Mouse (Mus musculus) midbrain, embryonic 14.5 days (tissue): Measurements from ENCODE around the gene Lrrc46. TPM values are rescaled to one million over a fixed set of nuclear protein-coding genes. Genes with fewer than 3 reads are reported as not detected.

Source experiments
- ATAC-seq: fragments of 200-750 bp; cut with Nextera tagmentation; 2 replicates; pipeline ENCODE4 v1.8.0; 2017; ENCODE audit warnings: moderate number of reproducible peaks, moderate library complexity; ENCODE audit not compliant: low FRiP score, low TSS enrichment
- DNase-seq: peaks from one replicate; pipeline ENCODE4 v3.0.0-alpha.2; 2015
- H3K27ac ChIP-seq: fragments of 300-500 bp; sonication (generic); replicated peaks from 2 replicates; pipeline ENCODE4 v1.5.1; 2014; ENCODE audit warnings: mild to moderate bottlenecking, low read depth, low read length, moderate library complexity
- H3K27me3 ChIP-seq: fragments of 300-500 bp; sonication (generic); 2 replicates; pipeline ENCODE4 v1.6.1; 2014; ENCODE audit warnings: low read length, control low read depth, mixed read lengths; ENCODE audit not compliant: control insufficient read depth, insufficient read depth
- H3K36me3 ChIP-seq: fragments of 300-500 bp; sonication (generic); 2 replicates; pipeline ENCODE4 v1.6.1; 2014; ENCODE audit warnings: low read length, control low read depth; ENCODE audit not compliant: control insufficient read depth, insufficient read depth
- H3K4me1 ChIP-seq: fragments of 300-500 bp; sonication (generic); 2 replicates; pipeline ENCODE4 v1.6.1; 2014; ENCODE audit warnings: mild to moderate bottlenecking, antibody characterized with exemption, low read length, control low read depth; ENCODE audit not compliant: control insufficient read depth, insufficient read depth
- H3K4me2 ChIP-seq: fragments of 300-500 bp; sonication (generic); 2 replicates; pipeline ENCODE4 v1.6.1; 2014; ENCODE audit warnings: mild to moderate bottlenecking, low read length, moderate library complexity
- H3K4me3 ChIP-seq: fragments of 300-500 bp; sonication (generic); replicated peaks from 2 replicates; pipeline ENCODE4 v1.5.1; 2014; ENCODE audit warnings: low read depth, low read length
- H3K9ac ChIP-seq: fragments of 300-500 bp; sonication (generic); replicated peaks from 2 replicates; pipeline ENCODE4 v1.6.1; 2014; ENCODE audit warnings: mild to moderate bottlenecking, low read length, moderate library complexity
- H3K9me3 ChIP-seq: fragments of 300-500 bp; sonication (generic); 2 replicates; pipeline ENCODE4 v1.6.1; 2016; ENCODE audit warnings: low read length, control low read depth, mixed read lengths; ENCODE audit not compliant: control insufficient read depth
- WGBS: fragments of 180-500 bp; shearing (Covaris S2); extraction: QIAGEN DNeasy Blood & Tissue Kit; methylation state at CpG from one replicate; pipeline ENCODE4 v1.1.7; 2014; 5-methylcytosine and 5-hydroxymethylcytosine counted together
- polyA plus RNA-seq: library from polyadenylated mRNA; unstranded; fragments of >200 nt; fragmentation: Nextera tagmentation; extraction: Ambion mirVana; gene quantifications from 2 replicates; pipeline ENCODE4 v1.2.1, GENCODE M21; 2014

Gene Lrrc46
- polyA plus RNA-seq, 1 experiment from 2014 or later: 3.0 TPM

- peaks cover 54% of the 10 kb centered on the region for H3K27me3 ChIP-seq
- ATAC-seq: no peak
- WGBS: 14% methylated on average over 10 of the region's 10 CpGs
Observed at GRCm38 (mm10) chr11:97024977-97025376, 16.2 kb downstream of the Lrrc46 start.

GRCm38 (mm10) chr11:97021873-97022484 is 19.2 kb downstream of the Lrrc46 start:
- Histone ChIP-seq H3K9ac (peak overlapping the region; percentile 36; the same call in 1 of the 2 replicates), H3K4me2 (peak overlapping the region; percentile 64), H3K27me3 (peaks cover 79% of the 10 kb centered on the region), H3K36me3 (no peaks in the 10 kb centered on the region), H3K9me3 (no peaks in the 10 kb centered on the region), H3K4me3 (peak overlapping the region; percentile 41), H3K4me1 (peaks cover 10% of the 10 kb centered on the region; the same call in 1 of the 2 replicates), H3K27ac (no peak overlapping the region)
- WGBS: under 1% methylated on average over 50 of the region's 50 CpGs
- DNase-seq (peak; percentile 83), ATAC-seq (no peak)

More at GRCm38 (mm10) chr11:97024977-97025376, 16.2 kb downstream of the Lrrc46 start:
- Histone ChIP-seq H3K9me3 (no peaks in the 10 kb centered on the region), H3K27ac (no peak overlapping the region), H3K36me3 (no peaks in the 10 kb centered on the region), H3K4me2 (no peak overlapping the region), H3K4me1 (peaks cover 6% of the 10 kb centered on the region), H3K9ac (no peak overlapping the region), H3K4me3 (no peak overlapping the region)
- DNase-seq: no peak

- H3K27ac ChIP-seq: no peak overlapping the region
- no peak overlapping the region for H3K9ac ChIP-seq
- peaks cover 10% of the 10 kb centered on the region; the same call in 1 of the 2 replicates for H3K4me1 ChIP-seq
- no peak for DNase-seq
- H3K4me3 ChIP-seq: peak overlapping the region; percentile 41; the same call in 1 of the 2 replicates
- ATAC-seq: no peak
- H3K4me2 ChIP-seq: peak overlapping the region; percentile 64
- no peaks in the 10 kb centered on the region for H3K36me3 ChIP-seq
- peaks cover 87% of the 10 kb centered on the region for H3K27me3 ChIP-seq
- 1% methylated on average over 27 of the region's 27 CpGs for WGBS
- H3K9me3 ChIP-seq: no peaks in the 10 kb centered on the region
Observed at GRCm38 (mm10) chr11:97021121-97021765, 20.0 kb downstream of the Lrrc46 start.

- Histone ChIP-seq H3K9ac (no peak overlapping the region), H3K27me3 (peaks cover 84% of the 10 kb centered on the region), H3K4me2 (no peak overlapping the region), H3K27ac (no peak overlapping the region), H3K36me3 (no peaks in the 10 kb centered on the region), H3K9me3 (no peaks in the 10 kb centered on the region), H3K4me1 (peaks cover 7% of the 10 kb centered on the region; the same call in 1 of the 2 replicates), H3K4me3 (no peak overlapping the region)
- ATAC-seq (no peak), DNase-seq (no peak)
- WGBS: 2% methylated on average over 13 of the region's 13 CpGs
Observed at GRCm38 (mm10) chr11:97019345-97019708, 21.9 kb downstream of the Lrrc46 start.

GRCm38 (mm10) chr11:97018583-97019344 is 22.4 kb downstream of the Lrrc46 start:
- H3K36me3 ChIP-seq: no peaks in the 10 kb centered on the region
- H3K27me3 ChIP-seq: peaks cover 79% of the 10 kb centered on the region
- DNase-seq: no peak
- no peak overlapping the region for H3K27ac ChIP-seq
- peak overlapping the region; percentile 44 for H3K4me2 ChIP-seq
- H3K4me3 ChIP-seq: peak overlapping the region; percentile 26
- H3K9ac ChIP-seq: 0 out of 2 replicates have a peak overlapping the region, but pooled peaks have one; percentile 12
- H3K4me1 ChIP-seq: peaks cover 7% of the 10 kb centered on the region; the same call in 1 of the 2 replicates
- under 1% methylated on average over 62 of the region's 68 CpGs for WGBS
- no peaks in the 10 kb centered on the region for H3K9me3 ChIP-seq
- no peak for ATAC-seq

GRCm38 (mm10) chr11:97017696-97018582 is 23.3 kb downstream of the Lrrc46 start:
- Histone ChIP-seq H3K9me3 (no peaks in the 10 kb centered on the region), H3K4me3 (peak overlapping the region; percentile 26), H3K27ac (no peak overlapping the region), H3K4me2 (peak overlapping the region; percentile 44), H3K27me3 (peaks cover 70% of the 10 kb centered on the region), H3K36me3 (no peaks in the 10 kb centered on the region), H3K9ac (0 out of 2 replicates have a peak overlapping the region, but pooled peaks have one; percentile 12), H3K4me1 (peaks cover 7% of the 10 kb centered on the region; the same call in 1 of the 2 replicates)
- under 1% methylated on average over 36 of the region's 36 CpGs for WGBS
- no peak for ATAC-seq
- DNase-seq: no peak

DNA sequence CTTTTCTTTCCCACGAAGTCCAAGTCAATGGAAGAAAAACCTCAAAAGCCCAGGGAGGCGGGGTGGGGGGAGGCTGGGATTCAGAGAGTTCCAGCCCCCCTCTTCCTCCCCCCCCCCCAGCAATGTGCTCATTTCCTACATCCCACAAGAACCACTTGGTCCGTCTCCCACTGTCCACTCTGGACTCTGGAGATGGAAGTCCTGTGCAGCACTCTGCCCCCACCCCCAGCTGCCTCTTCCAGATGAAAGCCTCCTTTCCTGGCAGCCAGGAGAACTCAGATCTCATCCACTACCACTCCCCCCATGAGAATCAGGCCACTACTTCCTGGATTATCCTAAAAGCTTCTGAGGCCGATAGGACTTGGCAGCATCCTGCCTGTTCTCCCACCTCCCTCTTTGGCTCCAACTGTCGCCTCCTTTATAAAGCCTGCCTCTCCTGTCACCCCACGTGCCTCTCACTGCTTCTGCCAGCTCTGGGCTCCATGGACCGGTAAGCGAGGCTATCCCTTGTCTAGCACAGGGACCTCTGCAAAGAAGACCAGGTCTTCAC is 28.0 kb downstream of the Lrrc46 start, which contains the start of gene Sp6:
Sp6 (plus strand) TSS at position 274 of the 550 bp plus-strand sequence.
- ATAC-seq: no peak
- no peak within 1 kb of the TSS for H3K9ac ChIP-seq
- no peak for DNase-seq
- 24% methylated on average over 8 of the region's 8 CpGs for WGBS
- H3K4me2 ChIP-seq: no peak within 1 kb of the TSS
- H3K27ac ChIP-seq: no peak within 1 kb of the TSS
- no peaks in the 10 kb centered on the region for H3K36me3 ChIP-seq
- peaks cover 25% of the 10 kb centered on the region for H3K27me3 ChIP-seq
- H3K4me3 ChIP-seq: no peak within 1 kb of the TSS
- H3K4me1 ChIP-seq: no peaks in the 10 kb centered on the region
- no peaks in the 10 kb centered on the region for H3K9me3 ChIP-seq
